Mouse (Mus musculus) heart, adult 9 months (tissue): ENCODE results near the gene Riok2.
"Not testable (repeated sequence)": the region's sequence is repeated elsewhere in the genome, so short reads cannot be mapped to it uniquely, and the experiment has no call there.

Experiments used
- DNase-seq, 2 experiments: peaks; one replicate each; pipeline ENCODE4 v3.0.0; 2022; ENCODE audit warnings: low spot score in 2 of 2

The Riok2 gene

GRCm38 (mm10) chr17:17373918-17374910, at the start of gene Riok2:
Riok2 (plus strand) TSS chr17:17374309.
- DNase-seq, result peak; percentile 96 to 98

- DNase-seq, result not testable (repeated sequence)
Measured at GRCm38 (mm10) chr17:17326022-17326421, 48.1 kb upstream of the Riok2 start.

- no peak for DNase-seq
Measured at GRCm38 (mm10) chr17:17326636-17327035, 47.5 kb upstream of the Riok2 start.

- not testable (repeated sequence) for DNase-seq
Measured at GRCm38 (mm10) chr17:17345374-17346183, 28.5 kb upstream of the Riok2 start.

- not testable (repeated sequence) for DNase-seq
Measured at GRCm38 (mm10) chr17:17346281-17346680, 27.8 kb upstream of the Riok2 start.

GRCm38 (mm10) chr17:17373550-17373917, 575 bp upstream of the Riok2 start:
- DNase-seq, result no peak

- DNase-seq, result no peak
Measured at GRCm38 (mm10) chr17:17375581-17375980, 1.5 kb downstream of the Riok2 start.

- DNase-seq, result no peak
Measured at GRCm38 (mm10) chr17:17383703-17384102, 9.6 kb downstream of the Riok2 start.

- no peak for DNase-seq
Measured at GRCm38 (mm10) chr17:17384502-17384901, 10.4 kb downstream of the Riok2 start.

GRCm38 (mm10) chr17:17386117-17386516, 12.0 kb downstream of the Riok2 start:
- DNase-seq, result no peak

- DNase-seq, result no peak
Measured at GRCm38 (mm10) chr17:17391823-17392222, 17.7 kb downstream of the Riok2 start.

GRCm38 (mm10) chr17:17392863-17393262, 18.8 kb downstream of the Riok2 start:
- DNase-seq, result no peak

GRCm38 (mm10) chr17:17393300-17393699, 19.2 kb downstream of the Riok2 start:
- DNase-seq, result no peak

- DNase-seq, result peak; percentile 20 to 61
Measured at GRCm38 (mm10) chr17:17394336-17394735, 20.2 kb downstream of the Riok2 start.

- DNase-seq, result no peak
Measured at GRCm38 (mm10) chr17:17396869-17397268, 22.8 kb downstream of the Riok2 start.

- DNase-seq, result no peak
Measured at GRCm38 (mm10) chr17:17398664-17399063, 24.6 kb downstream of the Riok2 start.

GRCm38 (mm10) chr17:17402222-17403004, 28.3 kb downstream of the Riok2 start, which contains the start of gene Lix1:
Lix1 (plus strand) TSS chr17:17402672.
- DNase-seq, result peak; percentile 5 to 8

GRCm38 (mm10) chr17:17403038-17403437, 28.9 kb downstream of the Riok2 start:
- no peak for DNase-seq

- DNase-seq, result no peak
Measured at GRCm38 (mm10) chr17:17403578-17404112, 29.5 kb downstream of the Riok2 start.

GRCm38 (mm10) chr17:17404811-17405544, 30.9 kb downstream of the Riok2 start:
- no peak for DNase-seq

GRCm38 (mm10) chr17:17405606-17406005, 31.5 kb downstream of the Riok2 start:
- no peak for DNase-seq
